Mouse (Mus musculus): Measurements from ENCODE around the gene Fap. TPM values are rescaled to one million over a fixed set of nuclear protein-coding genes. Genes with fewer than 3 reads are reported as not detected.

The Fap gene
- polyA plus RNA-seq, 1 experiment, result not detected

DNA sequence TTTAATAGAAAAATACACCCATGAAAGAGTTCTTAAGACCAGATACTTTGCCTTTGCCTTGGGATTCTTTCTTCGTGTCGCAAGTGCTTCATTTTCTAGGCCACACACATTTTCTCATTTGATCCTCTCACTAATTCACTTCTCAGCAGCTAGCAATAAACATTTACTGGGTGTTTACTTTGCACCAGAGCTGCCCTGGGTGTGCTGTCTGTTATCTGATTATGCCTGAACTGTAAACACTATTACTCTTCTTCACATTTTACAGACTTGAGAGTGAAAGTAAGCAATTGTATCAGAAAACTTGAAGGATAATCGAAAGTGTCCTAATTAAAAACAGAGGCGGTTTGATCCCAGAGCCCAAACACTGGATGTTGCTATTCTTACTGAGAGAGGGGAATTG lies 15.5 kb upstream of the Fap start:
- Histone ChIP-seq H3K9me3 (ENCODE audit: control insufficient read depth, low read length) (no peaks in the 10 kb centered on the region), H3K4me1 (ENCODE audit: control insufficient read depth) (peaks cover 24% of the 10 kb centered on the region), H3K27me3 (ENCODE audit: control insufficient read depth) (0 out of 2 replicates have a peak, but pooled peaks cover 2% of the 10 kb centered on the region), H3K36me3 (ENCODE audit: control insufficient read depth) (no peaks in the 10 kb centered on the region), H3K4me3 (replicated peaks) (no peak overlapping the region)
- TF ChIP-seq GATA1 (IDR thresholded peaks at IDR 0.05; ENCODE audit: low read length) (0 out of 2 replicates have a peak, but pooled peaks have one; percentile 37), TAL1 (IDR thresholded peaks at IDR 0.05; ENCODE audit: low read length) (no peak)

DNA sequence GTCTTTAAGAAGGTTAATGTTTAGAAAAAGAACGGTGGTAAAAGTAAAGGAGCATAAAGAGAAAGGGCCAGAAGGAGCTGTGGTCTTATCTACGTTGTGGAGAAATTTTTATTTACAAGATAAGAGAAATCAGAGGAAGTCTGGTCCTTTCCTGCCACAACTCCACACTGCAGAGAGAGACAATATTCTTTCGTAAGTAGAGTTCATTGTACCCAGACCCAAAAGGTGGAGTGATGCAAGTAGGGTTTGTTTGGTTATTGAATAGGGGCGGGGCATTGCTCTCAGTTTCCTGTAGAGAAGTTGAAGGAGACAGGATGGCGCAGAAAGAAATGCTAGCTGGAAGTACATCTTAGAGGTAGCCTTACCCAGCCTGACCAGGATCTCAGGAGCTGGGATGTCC lies 11.9 kb upstream of the Fap start:
- Histone ChIP-seq H3K4me1 (ENCODE audit: control insufficient read depth) (peaks cover 24% of the 10 kb centered on the region), H3K27me3 (ENCODE audit: control insufficient read depth) (0 out of 2 replicates have a peak, but pooled peaks cover 2% of the 10 kb centered on the region), H3K9me3 (ENCODE audit: control insufficient read depth, low read length) (no peaks in the 10 kb centered on the region), H3K4me3 (replicated peaks) (no peak overlapping the region), H3K36me3 (ENCODE audit: control insufficient read depth) (no peaks in the 10 kb centered on the region)
- TF ChIP-seq TAL1 (IDR thresholded peaks at IDR 0.05; ENCODE audit: low read length), result no peak
- no peak for TF ChIP-seq GATA1 (IDR thresholded peaks at IDR 0.05; ENCODE audit: low read length)

DNA sequence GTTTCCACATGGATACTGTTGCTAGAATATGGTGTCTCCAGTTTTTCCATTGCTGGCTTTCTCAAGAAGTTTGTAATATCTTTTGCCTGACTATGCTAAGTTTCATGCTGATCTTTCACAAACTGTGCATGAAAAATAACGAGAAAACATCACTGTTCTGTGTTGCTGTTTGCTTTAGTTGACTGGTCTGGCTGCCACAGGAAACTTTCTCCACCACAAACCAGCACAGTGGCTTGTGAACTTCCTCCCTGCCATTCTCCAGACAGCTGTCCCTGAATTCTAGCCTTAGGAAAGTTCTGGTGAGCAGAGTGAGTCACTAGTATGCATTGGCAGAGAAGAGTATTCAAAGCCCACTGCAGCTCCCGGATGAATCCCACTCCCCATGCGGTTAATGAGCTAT lies 1.1 kb upstream of the Fap start:
- H3K4me1 ChIP-seq (ENCODE audit: control insufficient read depth), result no peaks in the 10 kb centered on the region
- no peak for TF ChIP-seq GATA1 (IDR thresholded peaks at IDR 0.05; ENCODE audit: low read length)
- no peak for TF ChIP-seq TAL1 (IDR thresholded peaks at IDR 0.05; ENCODE audit: low read length)
- no peak overlapping the region for H3K4me3 ChIP-seq (replicated peaks)
- H3K9me3 ChIP-seq (ENCODE audit: control insufficient read depth, low read length), result no peaks in the 10 kb centered on the region
- H3K27me3 ChIP-seq (ENCODE audit: control insufficient read depth), result no peaks in the 10 kb centered on the region
- no peaks in the 10 kb centered on the region for H3K36me3 ChIP-seq (ENCODE audit: control insufficient read depth)

DNA sequence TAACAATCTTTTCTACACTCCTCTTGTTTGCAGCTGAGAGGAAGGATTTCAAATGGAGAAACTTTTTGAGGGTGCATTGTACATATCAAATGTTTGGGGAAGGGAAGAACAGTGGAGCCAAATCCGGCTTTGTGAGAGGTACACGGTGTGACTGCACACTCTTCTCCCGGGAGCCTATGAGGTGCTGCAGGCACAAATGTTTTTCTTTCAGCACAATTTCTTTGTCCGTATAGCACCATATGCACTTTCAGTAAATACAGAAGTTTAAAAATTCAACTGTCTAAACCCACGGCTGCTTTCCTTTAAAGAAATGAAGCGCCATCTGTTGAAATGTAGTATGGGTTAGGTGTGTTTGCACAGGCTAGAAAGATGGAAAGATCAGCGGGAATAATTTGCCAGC lies 375 bp upstream of the Fap start:
- Histone ChIP-seq H3K36me3 (ENCODE audit: control insufficient read depth) (no peaks in the 10 kb centered on the region), H3K4me1 (ENCODE audit: control insufficient read depth) (no peaks in the 10 kb centered on the region), H3K27me3 (ENCODE audit: control insufficient read depth) (no peaks in the 10 kb centered on the region), H3K9me3 (ENCODE audit: control insufficient read depth, low read length) (no peaks in the 10 kb centered on the region), H3K4me3 (replicated peaks) (no peak overlapping the region)
- TF ChIP-seq GATA1 (IDR thresholded peaks at IDR 0.05; ENCODE audit: low read length) (no peak), TAL1 (IDR thresholded peaks at IDR 0.05; ENCODE audit: low read length) (no peak)

DNA sequence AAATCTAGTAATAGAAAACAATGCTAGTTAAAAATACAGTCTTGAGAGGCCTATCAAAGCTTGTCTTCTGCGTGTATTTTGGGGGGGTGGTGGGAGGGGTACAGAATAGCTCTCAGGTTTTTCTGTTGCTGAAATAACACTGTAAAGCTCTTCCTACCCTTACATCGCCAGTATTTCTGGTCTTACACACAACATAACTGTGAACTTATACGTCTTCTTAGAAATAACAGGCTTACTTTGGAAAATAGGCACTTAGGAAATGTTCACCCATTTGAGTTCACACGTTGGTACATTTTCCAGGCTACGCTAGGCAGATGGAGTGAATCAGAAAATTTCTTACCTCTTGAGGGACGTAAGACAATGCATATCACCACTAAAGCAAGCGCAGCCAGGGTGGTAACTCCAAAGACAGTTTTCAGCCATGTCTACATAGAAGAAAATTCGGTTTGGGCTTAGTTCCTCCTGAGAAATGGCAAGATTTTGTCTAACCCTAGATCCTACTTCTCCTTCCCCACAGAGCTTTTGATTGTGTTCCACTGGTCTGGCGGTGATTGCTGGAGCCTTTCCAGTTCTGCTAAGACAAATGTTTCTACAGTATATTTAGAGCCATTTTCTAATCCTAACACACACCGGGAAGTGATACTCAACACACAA lies 649 bp downstream of the Fap start:
- no peaks in the 10 kb centered on the region for H3K9me3 ChIP-seq (ENCODE audit: control insufficient read depth, low read length)
- no peaks in the 10 kb centered on the region for H3K36me3 ChIP-seq (ENCODE audit: control insufficient read depth)
- no peak overlapping the region for H3K4me3 ChIP-seq (replicated peaks)
- no peak for TF ChIP-seq TAL1 (IDR thresholded peaks at IDR 0.05; ENCODE audit: low read length)
- no peak for TF ChIP-seq GATA1 (IDR thresholded peaks at IDR 0.05; ENCODE audit: low read length)
- no peaks in the 10 kb centered on the region for H3K27me3 ChIP-seq (ENCODE audit: control insufficient read depth)
- H3K4me1 ChIP-seq (ENCODE audit: control insufficient read depth), result no peaks in the 10 kb centered on the region

DNA sequence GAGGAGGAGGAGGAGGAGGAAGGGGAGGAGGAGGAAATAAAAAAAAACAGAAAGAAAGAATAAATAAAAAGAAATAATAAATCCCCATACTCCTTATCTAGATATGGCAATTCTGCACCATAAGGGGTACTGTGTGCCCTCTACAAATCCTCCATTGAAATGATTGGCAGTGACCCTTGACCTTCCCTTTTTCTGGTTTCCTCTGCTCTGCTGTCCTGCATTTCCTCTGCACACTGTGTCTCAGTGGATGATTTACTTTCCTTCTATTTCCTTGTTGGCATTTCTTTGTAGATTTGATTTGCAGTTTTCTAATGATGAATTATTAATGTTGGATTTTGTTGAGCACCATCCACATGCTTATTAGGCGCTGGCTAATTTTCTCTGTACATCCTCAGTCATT lies 9.2 kb downstream of the Fap start:
- TF ChIP-seq TAL1 (IDR thresholded peaks at IDR 0.05; ENCODE audit: low read length), result no peak
- TF ChIP-seq GATA1 (IDR thresholded peaks at IDR 0.05; ENCODE audit: low read length), result no peak
- H3K27me3 ChIP-seq (ENCODE audit: control insufficient read depth), result no peaks in the 10 kb centered on the region
- H3K36me3 ChIP-seq (ENCODE audit: control insufficient read depth), result no peaks in the 10 kb centered on the region
- no peaks in the 10 kb centered on the region for H3K4me1 ChIP-seq (ENCODE audit: control insufficient read depth)
- H3K9me3 ChIP-seq (ENCODE audit: control insufficient read depth, low read length), result no peaks in the 10 kb centered on the region
- H3K4me3 ChIP-seq (replicated peaks), result no peak overlapping the region

DNA sequence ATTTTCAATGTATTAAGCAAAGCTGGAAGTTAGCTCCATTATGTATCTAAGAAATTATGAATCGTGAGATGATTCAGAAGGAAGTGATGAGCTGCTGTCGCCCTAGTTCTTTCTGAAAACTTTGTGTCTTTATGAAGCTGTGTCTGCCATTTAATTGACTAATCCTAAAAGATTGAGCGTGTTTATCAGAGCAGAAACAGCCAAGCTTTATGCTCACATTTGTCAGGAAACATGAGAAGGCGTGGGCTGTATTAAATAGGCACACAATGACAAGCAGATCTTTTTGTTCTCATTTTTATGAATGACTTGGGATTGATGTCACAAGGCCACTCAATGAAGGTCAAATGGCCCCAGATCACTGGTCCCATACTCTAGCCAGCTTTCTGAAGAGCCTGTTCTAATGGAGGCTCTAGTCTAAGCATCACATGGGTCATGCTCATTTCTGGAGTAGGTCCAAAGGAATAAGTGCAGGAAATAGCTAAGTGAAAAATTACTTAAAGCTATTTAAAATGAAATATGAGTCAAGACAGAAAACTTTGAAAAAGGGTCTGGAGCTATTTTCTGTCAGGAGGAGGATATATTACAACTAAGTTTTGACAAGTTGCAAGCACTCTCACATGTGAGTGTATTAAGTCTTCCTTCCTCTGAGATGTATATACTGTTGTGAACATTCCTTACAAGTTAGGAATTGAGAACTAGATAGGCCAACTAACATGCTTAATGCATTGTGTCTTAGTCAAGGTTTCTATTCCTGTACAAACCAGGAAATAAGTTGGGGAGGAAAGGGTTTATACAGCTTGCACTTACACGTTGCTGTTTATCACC lies 11.0 kb downstream of the Fap start:
- Histone ChIP-seq H3K4me1 (ENCODE audit: control insufficient read depth) (no peaks in the 10 kb centered on the region), H3K4me3 (replicated peaks) (no peak overlapping the region), H3K36me3 (ENCODE audit: control insufficient read depth) (no peaks in the 10 kb centered on the region), H3K27me3 (ENCODE audit: control insufficient read depth) (no peaks in the 10 kb centered on the region), H3K9me3 (ENCODE audit: control insufficient read depth, low read length) (no peaks in the 10 kb centered on the region)
- TF ChIP-seq GATA1 (IDR thresholded peaks at IDR 0.05; ENCODE audit: low read length), result no peak
- TF ChIP-seq TAL1 (IDR thresholded peaks at IDR 0.05; ENCODE audit: low read length), result no peak

DNA sequence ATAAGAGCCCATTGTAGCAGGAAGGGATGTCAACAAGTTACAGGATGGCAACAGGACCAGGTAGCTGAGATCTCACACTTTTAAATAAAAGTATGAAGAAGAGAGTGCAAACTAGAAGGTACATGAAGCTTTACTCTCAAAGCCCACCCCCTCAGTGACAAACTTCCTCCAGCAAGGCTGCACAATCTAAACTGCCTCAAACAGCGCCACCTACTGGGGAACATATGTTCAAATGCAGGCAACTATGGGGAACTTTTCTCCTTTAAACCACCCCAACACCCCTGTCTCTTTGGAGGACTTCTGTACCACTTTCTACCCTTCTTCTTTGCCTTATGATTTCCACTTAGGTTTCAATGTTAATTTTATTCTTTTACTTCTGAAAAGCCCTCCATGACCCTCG lies 16.5 kb downstream of the Fap start:
- H3K27me3 ChIP-seq (ENCODE audit: control insufficient read depth), result no peaks in the 10 kb centered on the region
- TF ChIP-seq GATA1 (IDR thresholded peaks at IDR 0.05; ENCODE audit: low read length), result no peak
- TF ChIP-seq TAL1 (IDR thresholded peaks at IDR 0.05; ENCODE audit: low read length), result no peak
- H3K4me3 ChIP-seq (replicated peaks), result no peak overlapping the region
- H3K4me1 ChIP-seq (ENCODE audit: control insufficient read depth), result no peaks in the 10 kb centered on the region
- no peaks in the 10 kb centered on the region for H3K36me3 ChIP-seq (ENCODE audit: control insufficient read depth)
- peaks cover 2% of the 10 kb centered on the region; the same call in 1 of the 2 replicates for H3K9me3 ChIP-seq (ENCODE audit: control insufficient read depth, low read length)

DNA sequence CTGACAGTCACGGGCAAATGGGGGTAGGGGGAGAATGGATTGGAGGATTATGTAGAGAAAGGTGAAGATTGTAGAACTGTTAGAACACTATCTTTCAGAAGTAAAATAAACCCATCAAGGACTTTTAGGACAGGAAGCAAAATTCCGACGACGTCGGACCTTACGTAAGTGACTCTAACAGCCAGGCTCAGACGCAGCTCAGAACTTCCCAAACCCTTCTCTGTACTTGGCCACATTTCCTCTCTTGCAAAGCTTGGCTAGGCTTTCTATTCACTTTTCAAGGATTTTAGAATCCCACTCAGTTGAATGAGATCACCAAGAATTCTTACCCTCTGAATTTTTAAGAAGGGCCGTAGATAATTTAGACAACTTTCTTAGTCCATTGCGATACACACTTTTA lies 17.5 kb downstream of the Fap start:
- TF ChIP-seq GATA1 (IDR thresholded peaks at IDR 0.05; ENCODE audit: low read length), result no peak
- no peak for TF ChIP-seq TAL1 (IDR thresholded peaks at IDR 0.05; ENCODE audit: low read length)
- H3K36me3 ChIP-seq (ENCODE audit: control insufficient read depth), result no peaks in the 10 kb centered on the region
- H3K4me3 ChIP-seq (replicated peaks), result no peak overlapping the region
- H3K9me3 ChIP-seq (ENCODE audit: control insufficient read depth, low read length), result peaks cover 2% of the 10 kb centered on the region; the same call in 1 of the 2 replicates
- H3K27me3 ChIP-seq (ENCODE audit: control insufficient read depth), result no peaks in the 10 kb centered on the region
- H3K4me1 ChIP-seq (ENCODE audit: control insufficient read depth), result no peaks in the 10 kb centered on the region

Data from erythroblast, embryonic 14.5 days (primary cell).